Mouse (Mus musculus): Measurements from ENCODE around the gene Cdc42bpg. TPM values are rescaled to one million over a fixed set of nuclear protein-coding genes. Genes with fewer than 3 reads are reported as not detected.
A peak's percentile ranks its signal among the peaks of the same experiment; 100 is the strongest.

Gene Cdc42bpg
- polyA plus RNA-seq, 1 experiment from 2014 or later, result 0.35 TPM

GRCm38 (mm10) chr19:6336920-6337319 is 30.7 kb downstream of the Cdc42bpg start:
- TF ChIP-seq CTCF (IDR thresholded peaks at IDR 0.05; ENCODE audit: low read depth) (no peak), EP300 (IDR thresholded peaks at IDR 0.05; ENCODE audit: low read depth) (no peak)
- H3K4me1 ChIP-seq (ENCODE audit: insufficient read depth), result peaks cover 48% of the 10 kb centered on the region
- no peak for DNase-seq
- no peak overlapping the region for H3K9ac ChIP-seq (replicated peaks)
- no peaks in the 10 kb centered on the region for H3K9me3 ChIP-seq (ENCODE audit: low read length)
- H3K36me3 ChIP-seq (replicated peaks; ENCODE audit: insufficient read depth, low read length), result peaks cover 29% of the 10 kb centered on the region
- WGBS (ENCODE audit: insufficient replicate concordance), result 91% methylated on average over 10 of the region's 10 CpGs
- H3K4me2 ChIP-seq (ENCODE audit: low read depth, low read length), result peak overlapping the region; percentile 99; the same call in 1 of the 2 replicates
- H3K4me3 ChIP-seq (ENCODE audit: low read depth, low read length), result no peak overlapping the region
- no peak for ATAC-seq
- no peak overlapping the region for H3K27ac ChIP-seq (ENCODE audit: low read depth)
- no peaks in the 10 kb centered on the region for H3K27me3 ChIP-seq (ENCODE audit: insufficient read depth, low read length)

GRCm38 (mm10) chr19:6338171-6338570 is 31.9 kb downstream of the Cdc42bpg start:
- TF ChIP-seq EP300 (IDR thresholded peaks at IDR 0.05; ENCODE audit: low read depth), result no peak
- no peak for TF ChIP-seq CTCF (IDR thresholded peaks at IDR 0.05; ENCODE audit: low read depth)
- Histone ChIP-seq H3K27ac (ENCODE audit: low read depth) (no peak overlapping the region), H3K9me3 (ENCODE audit: low read length) (no peaks in the 10 kb centered on the region), H3K4me3 (ENCODE audit: low read depth, low read length) (no peak overlapping the region), H3K9ac (replicated peaks) (no peak overlapping the region), H3K36me3 (replicated peaks; ENCODE audit: insufficient read depth, low read length) (peaks cover 30% of the 10 kb centered on the region), H3K27me3 (ENCODE audit: insufficient read depth, low read length) (no peaks in the 10 kb centered on the region), H3K4me1 (ENCODE audit: insufficient read depth) (peaks cover 54% of the 10 kb centered on the region), H3K4me2 (ENCODE audit: low read depth, low read length) (no peak overlapping the region)
- no peak for DNase-seq
- WGBS (ENCODE audit: insufficient replicate concordance), result 93% methylated on average over 7 of the region's 7 CpGs
- no peak for ATAC-seq

GRCm38 (mm10) chr19:6338716-6339115 is 32.5 kb downstream of the Cdc42bpg start:
- H3K36me3 ChIP-seq (replicated peaks; ENCODE audit: insufficient read depth, low read length), result peaks cover 31% of the 10 kb centered on the region
- H3K4me3 ChIP-seq (ENCODE audit: low read depth, low read length), result no peak overlapping the region
- H3K4me1 ChIP-seq (ENCODE audit: insufficient read depth), result peaks cover 56% of the 10 kb centered on the region
- no peak for DNase-seq
- no peaks in the 10 kb centered on the region for H3K27me3 ChIP-seq (ENCODE audit: insufficient read depth, low read length)
- no peak overlapping the region for H3K9ac ChIP-seq (replicated peaks)
- WGBS (ENCODE audit: insufficient replicate concordance), result 89% methylated on average over 11 of the region's 11 CpGs
- no peak overlapping the region for H3K27ac ChIP-seq (ENCODE audit: low read depth)
- no peak overlapping the region for H3K4me2 ChIP-seq (ENCODE audit: low read depth, low read length)
- ATAC-seq, result no peak
- no peaks in the 10 kb centered on the region for H3K9me3 ChIP-seq (ENCODE audit: low read length)
- TF ChIP-seq EP300 (IDR thresholded peaks at IDR 0.05; ENCODE audit: low read depth) (no peak), CTCF (IDR thresholded peaks at IDR 0.05; ENCODE audit: low read depth) (no peak)

- H3K36me3 ChIP-seq (replicated peaks; ENCODE audit: insufficient read depth, low read length), result peaks cover 33% of the 10 kb centered on the region
- no peak for DNase-seq
- no peak for ATAC-seq
- no peak overlapping the region for H3K4me3 ChIP-seq (ENCODE audit: low read depth, low read length)
- no peak overlapping the region for H3K9ac ChIP-seq (replicated peaks)
- TF ChIP-seq CTCF (IDR thresholded peaks at IDR 0.05; ENCODE audit: low read depth), result no peak
- no peak for TF ChIP-seq EP300 (IDR thresholded peaks at IDR 0.05; ENCODE audit: low read depth)
- H3K9me3 ChIP-seq (ENCODE audit: low read length), result no peaks in the 10 kb centered on the region
- peak overlapping the region; percentile 94 for H3K4me2 ChIP-seq (ENCODE audit: low read depth, low read length)
- H3K4me1 ChIP-seq (ENCODE audit: insufficient read depth), result peaks cover 52% of the 10 kb centered on the region
- 0 out of 2 replicates have a peak overlapping the region, but pooled peaks have one; percentile 94 for H3K27ac ChIP-seq (ENCODE audit: low read depth)
- no peaks in the 10 kb centered on the region for H3K27me3 ChIP-seq (ENCODE audit: insufficient read depth, low read length)
- 94% methylated on average over 6 of the region's 6 CpGs for WGBS (ENCODE audit: insufficient replicate concordance)
Measured at GRCm38 (mm10) chr19:6339191-6339590, 32.9 kb downstream of the Cdc42bpg start.

GRCm38 (mm10) chr19:6339890-6340504 is 33.7 kb downstream of the Cdc42bpg start:
- 38% methylated on average over 15 of the region's 15 CpGs for WGBS (ENCODE audit: insufficient replicate concordance)
- peak; percentile 7; the same call in 1 of the 2 replicates for ATAC-seq

GRCm38 (mm10) chr19:6340524-6341452 is 34.5 kb downstream of the Cdc42bpg start, which contains the start of gene Map4k2:
Gene Map4k2 (plus strand): TSS chr19:6341135.
- peak within 1 kb of the TSS; percentile 94 for H3K4me2 ChIP-seq (ENCODE audit: low read depth, low read length)
- H3K4me1 ChIP-seq (ENCODE audit: insufficient read depth), result peaks cover 42% of the 10 kb centered on the region
- WGBS (ENCODE audit: insufficient replicate concordance), result 2% methylated on average over 50 of the region's 72 CpGs
- ATAC-seq, result peak; percentile 92
- H3K27me3 ChIP-seq (ENCODE audit: insufficient read depth, low read length), result no peaks in the 10 kb centered on the region
- H3K27ac ChIP-seq (ENCODE audit: low read depth), result peak within 1 kb of the TSS; percentile 94
- peak; percentile 94 for DNase-seq
- H3K9ac ChIP-seq (replicated peaks), result peak within 1 kb of the TSS; percentile 75
- H3K9me3 ChIP-seq (ENCODE audit: low read length), result no peaks in the 10 kb centered on the region
- peaks cover 43% of the 10 kb centered on the region for H3K36me3 ChIP-seq (replicated peaks; ENCODE audit: insufficient read depth, low read length)
- peak; percentile 38; the same call in 1 of the 2 replicates for TF ChIP-seq EP300 (IDR thresholded peaks at IDR 0.05; ENCODE audit: low read depth)
- peak; percentile 50; the same call in 1 of the 2 replicates for TF ChIP-seq CTCF (IDR thresholded peaks at IDR 0.05; ENCODE audit: low read depth)
- peak within 1 kb of the TSS; percentile 76 for H3K4me3 ChIP-seq (ENCODE audit: low read depth, low read length)

More at GRCm38 (mm10) chr19:6339890-6340504, 33.7 kb downstream of the Cdc42bpg start:
- peak; percentile 68 for TF ChIP-seq CTCF (IDR thresholded peaks at IDR 0.05; ENCODE audit: low read depth)
- no peak for TF ChIP-seq EP300 (IDR thresholded peaks at IDR 0.05; ENCODE audit: low read depth)
- Histone ChIP-seq H3K4me2 (ENCODE audit: low read depth, low read length) (peak overlapping the region; percentile 94), H3K36me3 (replicated peaks; ENCODE audit: insufficient read depth, low read length) (peaks cover 37% of the 10 kb centered on the region), H3K27me3 (ENCODE audit: insufficient read depth, low read length) (no peaks in the 10 kb centered on the region), H3K27ac (ENCODE audit: low read depth) (peak overlapping the region; percentile 94), H3K4me3 (ENCODE audit: low read depth, low read length) (peak overlapping the region; percentile 76), H3K9me3 (ENCODE audit: low read length) (no peaks in the 10 kb centered on the region), H3K9ac (replicated peaks) (peak overlapping the region; percentile 56), H3K4me1 (ENCODE audit: insufficient read depth) (peaks cover 47% of the 10 kb centered on the region)
- peak; percentile 75 for DNase-seq

All from liver, postnatal 0 days (tissue).